8 mouse cellular contexts compared by ENCODE assay signal in the genomic region with DNA sequence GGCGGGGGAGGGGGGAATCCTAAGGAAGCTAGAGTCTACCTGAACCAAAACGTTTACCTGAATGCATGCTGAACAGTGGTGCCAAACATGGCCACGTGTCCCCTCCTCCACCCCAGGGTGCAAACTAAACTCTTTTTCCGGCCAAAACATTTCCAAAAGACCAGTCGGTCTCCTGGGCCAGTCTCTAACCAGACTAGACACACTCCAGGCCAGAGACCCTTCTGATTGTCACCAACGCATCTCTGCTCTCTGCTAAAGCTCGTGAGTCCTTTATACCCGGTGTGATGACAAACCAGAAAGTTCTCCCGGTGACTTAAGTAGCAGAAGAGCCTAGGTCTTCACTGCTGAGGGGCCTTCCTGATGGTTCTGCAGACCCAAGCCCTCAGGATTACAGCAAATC. TPM values are rescaled to one million over a fixed set of nuclear protein-coding genes. Genes with fewer than 3 reads are reported as not detected.
DNase-seq lines count a peak whose midpoint lies in the region; ATAC-seq lines count a peak whose summit lies in the region.

No protein-coding gene starts in this region.

- peaks cover 46% of the 10 kb centered on the region for H3K4me1 ChIP-seq in embryonic facial prominence, embryonic 12.5 days
- H3K4me1 ChIP-seq in hindbrain, embryonic 13.5 days (replicated peaks): peaks cover 57% of the 10 kb centered on the region
- peaks cover 55% of the 10 kb centered on the region for H3K4me1 ChIP-seq in midbrain, embryonic 13.5 days (replicated peaks)

- peak overlapping the region; percentile 95 for H3K4me2 ChIP-seq in embryonic facial prominence, embryonic 12.5 days (replicated peaks)
- H3K4me2 ChIP-seq in hindbrain, embryonic 13.5 days: peak overlapping the region; percentile 98
- peak overlapping the region; percentile 96 for H3K4me2 ChIP-seq in midbrain, embryonic 13.5 days (replicated peaks)

- H3K36me3 ChIP-seq in embryonic facial prominence, embryonic 12.5 days: peaks cover 45% of the 10 kb centered on the region
- peaks cover 37% of the 10 kb centered on the region for H3K36me3 ChIP-seq in hindbrain, embryonic 13.5 days
- peaks cover 42% of the 10 kb centered on the region for H3K36me3 ChIP-seq in midbrain, embryonic 13.5 days

- no peak overlapping the region for H3K27ac ChIP-seq in embryonic facial prominence, embryonic 12.5 days
- H3K27ac ChIP-seq in hindbrain, embryonic 13.5 days: peak overlapping the region; percentile 100; the same call in 1 of the 2 replicates
- no peak overlapping the region for H3K27ac ChIP-seq in midbrain, embryonic 13.5 days

- 46% methylated on average over 9 of the region's 9 CpGs for WGBS in embryonic facial prominence, embryonic 12.5 days
- WGBS in hindbrain, embryonic 13.5 days: 54% methylated on average over 9 of the region's 9 CpGs
- 43% methylated on average over 9 of the region's 9 CpGs for WGBS in midbrain, embryonic 13.5 days

- H3K9me3 ChIP-seq in embryonic facial prominence, embryonic 12.5 days: no peaks in the 10 kb centered on the region
- H3K9me3 ChIP-seq in hindbrain, embryonic 13.5 days: no peaks in the 10 kb centered on the region
- H3K9me3 ChIP-seq in midbrain, embryonic 13.5 days: no peaks in the 10 kb centered on the region

- peak overlapping the region; percentile 86 for H3K4me3 ChIP-seq in embryonic facial prominence, embryonic 12.5 days
- peak overlapping the region; percentile 93 for H3K4me3 ChIP-seq in hindbrain, embryonic 13.5 days
- H3K4me3 ChIP-seq in midbrain, embryonic 13.5 days (replicated peaks): peak overlapping the region; percentile 85

- peak; percentile 14 for DNase-seq in kidney, adult 11 months
- no peak for DNase-seq in kidney, adult 18-20 months
- no peak for DNase-seq in adrenal gland, postnatal 25 days
- no peak for DNase-seq in spleen, postnatal 10 days (ENCODE audit: low spot score in 2 of 2)

- no peak for ATAC-seq in embryonic facial prominence, embryonic 12.5 days (ENCODE audit: insufficient number of reproducible peaks, insufficient read depth, low FRiP score, low TSS enrichment)
- no peak for ATAC-seq in hindbrain, embryonic 13.5 days (ENCODE audit: low FRiP score)
- no peak for ATAC-seq in midbrain, embryonic 13.5 days
- ATAC-seq in megakaryocyte progenitor cell, adult 5-6 weeks (replicated peaks; ENCODE audit: poor library complexity): no peak

- H3K27me3 ChIP-seq in embryonic facial prominence, embryonic 12.5 days: no peaks in the 10 kb centered on the region
- no peaks in the 10 kb centered on the region for H3K27me3 ChIP-seq in hindbrain, embryonic 13.5 days
- no peaks in the 10 kb centered on the region for H3K27me3 ChIP-seq in midbrain, embryonic 13.5 days

- H3K9ac ChIP-seq in embryonic facial prominence, embryonic 12.5 days: peak overlapping the region; percentile 99
- H3K9ac ChIP-seq in hindbrain, embryonic 13.5 days: peak overlapping the region; percentile 99
- H3K9ac ChIP-seq in midbrain, embryonic 13.5 days (replicated peaks): peak overlapping the region; percentile 99

RNA-seq across cellular contexts. Expression of a gene that starts 1.8 kb away (rescaled TPM):
- polyA plus RNA-seq in embryonic facial prominence, embryonic 12.5 days (2016; fragmentation: Nextera tagmentation; extraction: Ambion mirVana): 696 and 750 TPM in 2 replicates
- 495 and 503 TPM in 2 replicates for polyA plus RNA-seq in hindbrain, embryonic 13.5 days (2015; fragmentation: Nextera tagmentation; extraction: Ambion mirVana)
- 524 and 584 TPM in 2 replicates for polyA plus RNA-seq in midbrain, embryonic 13.5 days (2015; fragmentation: Nextera tagmentation; extraction: Ambion mirVana)
- 309 and 326 TPM in 2 replicates for total RNA-seq in adrenal gland, postnatal 25 days (2021)
- 55.3 and 63.9 TPM in 2 replicates for total RNA-seq in megakaryocyte progenitor cell, adult 5-6 weeks (2015)
- total RNA-seq in megakaryocyte progenitor cell, adult 5-6 weeks (2017): 25.5 and 41.5 TPM in 2 replicates

RNA-seq across cellular contexts. Expression of a gene that starts 10.9 kb away (rescaled TPM):
- polyA plus RNA-seq in embryonic facial prominence, embryonic 12.5 days (2016; fragmentation: Nextera tagmentation; extraction: Ambion mirVana): 29.0 and 30.4 TPM in 2 replicates
- 34.1 and 35.8 TPM in 2 replicates for polyA plus RNA-seq in hindbrain, embryonic 13.5 days (2015; fragmentation: Nextera tagmentation; extraction: Ambion mirVana)
- polyA plus RNA-seq in midbrain, embryonic 13.5 days (2015; fragmentation: Nextera tagmentation; extraction: Ambion mirVana): 32.3 and 38.5 TPM in 2 replicates
- 53.2 and 55.8 TPM in 2 replicates for total RNA-seq in adrenal gland, postnatal 25 days (2021)
- total RNA-seq in megakaryocyte progenitor cell, adult 5-6 weeks (2015): 43.4 and 49.9 TPM in 2 replicates
- 60.7 and 69.8 TPM in 2 replicates for total RNA-seq in megakaryocyte progenitor cell, adult 5-6 weeks (2017)

RNA-seq across cellular contexts. Expression of a gene that starts 18.9 kb away (rescaled TPM):
- polyA plus RNA-seq in embryonic facial prominence, embryonic 12.5 days (2016; fragmentation: Nextera tagmentation; extraction: Ambion mirVana): 94.3 and 105 TPM in 2 replicates
- polyA plus RNA-seq in hindbrain, embryonic 13.5 days (2015; fragmentation: Nextera tagmentation; extraction: Ambion mirVana): 108 and 112 TPM in 2 replicates
- polyA plus RNA-seq in midbrain, embryonic 13.5 days (2015; fragmentation: Nextera tagmentation; extraction: Ambion mirVana): 109 and 110 TPM in 2 replicates
- total RNA-seq in adrenal gland, postnatal 25 days (2021): 62.1 and 88.5 TPM in 2 replicates
- 15.2 and 19.2 TPM in 2 replicates for total RNA-seq in megakaryocyte progenitor cell, adult 5-6 weeks (2015)
- 13.6 and 13.8 TPM in 2 replicates for total RNA-seq in megakaryocyte progenitor cell, adult 5-6 weeks (2017)

RNA-seq across cellular contexts. Expression of a gene that starts 19.0 kb away (rescaled TPM):
- 116 and 120 TPM in 2 replicates for polyA plus RNA-seq in embryonic facial prominence, embryonic 12.5 days (2016; fragmentation: Nextera tagmentation; extraction: Ambion mirVana)
- 86.8 and 93.7 TPM in 2 replicates for polyA plus RNA-seq in hindbrain, embryonic 13.5 days (2015; fragmentation: Nextera tagmentation; extraction: Ambion mirVana)
- polyA plus RNA-seq in midbrain, embryonic 13.5 days (2015; fragmentation: Nextera tagmentation; extraction: Ambion mirVana): 78.9 and 88.2 TPM in 2 replicates
- 116 and 138 TPM in 2 replicates for total RNA-seq in adrenal gland, postnatal 25 days (2021)
- 8.0 and 10.4 TPM in 2 replicates for total RNA-seq in megakaryocyte progenitor cell, adult 5-6 weeks (2015)
- total RNA-seq in megakaryocyte progenitor cell, adult 5-6 weeks (2017): 23.9 and 24.9 TPM in 2 replicates

RNA-seq across cellular contexts. Expression of a gene that starts 24.7 kb away (rescaled TPM):
- 113 and 123 TPM in 2 replicates for polyA plus RNA-seq in embryonic facial prominence, embryonic 12.5 days (2016; fragmentation: Nextera tagmentation; extraction: Ambion mirVana)
- polyA plus RNA-seq in hindbrain, embryonic 13.5 days (2015; fragmentation: Nextera tagmentation; extraction: Ambion mirVana): 142 and 147 TPM in 2 replicates
- 151 and 162 TPM in 2 replicates for polyA plus RNA-seq in midbrain, embryonic 13.5 days (2015; fragmentation: Nextera tagmentation; extraction: Ambion mirVana)
- 93.7 and 103 TPM in 2 replicates for total RNA-seq in adrenal gland, postnatal 25 days (2021)
- total RNA-seq in megakaryocyte progenitor cell, adult 5-6 weeks (2015): 26.0 and 36.8 TPM in 2 replicates
- total RNA-seq in megakaryocyte progenitor cell, adult 5-6 weeks (2017): 11.4 and 14.5 TPM in 2 replicates
